Mouse (Mus musculus) naive thymus-derived CD4-positive, alpha-beta T cell, adult 2 months (primary cell): ENCODE results near the gene Ackr2.

Experiments used
- DNase-seq: peaks from one replicate; pipeline ENCODE4 v3.0.0-alpha.2; 2011; ENCODE audit warnings: low read depth

The Ackr2 gene

DNA sequence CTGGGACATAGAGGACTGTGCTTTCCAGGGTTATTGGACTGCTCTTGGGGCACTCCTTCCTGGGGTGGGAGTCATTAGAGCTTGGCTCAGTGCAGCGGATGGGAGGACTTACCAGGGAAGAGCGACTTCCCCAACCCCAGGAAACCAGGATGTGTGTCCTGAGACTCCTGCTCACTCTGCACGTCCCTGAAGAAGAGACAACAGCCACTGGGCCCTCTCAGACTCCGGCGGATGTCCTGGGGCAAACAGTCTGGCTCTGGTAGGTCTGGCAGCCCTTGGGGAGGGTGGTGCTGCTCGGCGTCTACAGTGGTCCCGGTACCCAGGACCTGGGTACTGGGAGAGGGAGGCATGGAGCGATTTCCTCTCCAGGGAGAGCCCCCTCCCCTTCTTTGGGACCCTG lies at the start of gene Ackr2:
Gene Ackr2, plus strand, starts transcription at position 111 of the 400 bp plus-strand sequence.
- DNase-seq = no peak

DNA sequence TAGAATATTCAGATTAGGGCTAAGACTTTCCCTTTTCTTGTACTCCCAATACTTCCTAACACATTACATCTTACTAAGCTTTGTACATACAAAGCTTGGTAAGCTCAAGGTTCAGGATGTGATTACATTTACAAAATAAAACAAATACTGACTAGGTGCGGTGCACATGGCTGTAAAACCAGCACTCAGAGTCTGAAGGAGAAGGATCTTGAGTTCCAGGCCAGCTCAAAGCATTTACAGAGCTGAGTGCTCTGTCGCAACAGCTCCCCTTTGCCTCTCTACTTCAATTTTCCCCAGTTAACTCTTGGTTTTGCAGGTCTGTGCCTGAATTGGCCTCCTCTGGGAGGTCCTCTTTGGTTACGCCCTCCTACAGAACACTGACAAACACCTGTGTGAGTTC lies 43.9 kb upstream of the Ackr2 start:
- DNase-seq = no peak

DNA sequence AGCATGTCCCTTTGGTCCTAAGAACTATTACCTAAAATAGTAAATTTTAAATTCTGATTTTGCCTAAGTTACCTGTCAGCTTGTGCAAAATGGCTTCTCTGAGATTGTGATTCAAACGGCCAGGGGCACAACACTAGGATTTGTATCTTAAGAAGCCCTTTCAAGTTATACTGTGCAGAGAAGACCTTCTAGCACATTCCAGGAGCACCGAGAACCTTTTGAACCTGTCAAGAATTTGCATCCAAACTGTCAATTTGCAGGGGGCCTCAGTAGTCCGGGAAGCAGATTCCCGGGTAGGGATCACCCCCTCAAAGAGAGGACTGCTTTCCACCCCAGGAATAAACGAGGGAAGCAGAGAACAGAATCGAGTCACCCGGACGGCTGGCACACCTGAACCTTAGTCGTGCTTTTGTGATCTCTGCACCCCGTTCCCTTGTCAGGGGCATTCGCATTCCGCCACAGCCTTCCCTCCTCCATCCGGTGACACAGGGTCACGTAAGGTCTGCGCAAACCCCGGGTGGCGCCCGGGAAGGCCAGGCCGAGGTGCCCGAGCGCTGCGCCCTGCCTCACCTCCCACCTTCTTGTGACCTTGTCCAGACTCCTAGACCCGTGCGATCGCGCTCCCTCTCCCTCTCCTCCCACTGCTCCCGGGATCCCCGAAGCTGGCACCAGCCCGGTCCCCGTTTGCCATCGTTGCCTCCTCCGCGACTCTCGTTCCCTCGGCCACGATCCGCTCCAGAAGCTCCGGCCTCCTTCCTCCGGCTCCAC lies 41.3 kb upstream of the Ackr2 start:
- peak; percentile 72 for DNase-seq

DNA sequence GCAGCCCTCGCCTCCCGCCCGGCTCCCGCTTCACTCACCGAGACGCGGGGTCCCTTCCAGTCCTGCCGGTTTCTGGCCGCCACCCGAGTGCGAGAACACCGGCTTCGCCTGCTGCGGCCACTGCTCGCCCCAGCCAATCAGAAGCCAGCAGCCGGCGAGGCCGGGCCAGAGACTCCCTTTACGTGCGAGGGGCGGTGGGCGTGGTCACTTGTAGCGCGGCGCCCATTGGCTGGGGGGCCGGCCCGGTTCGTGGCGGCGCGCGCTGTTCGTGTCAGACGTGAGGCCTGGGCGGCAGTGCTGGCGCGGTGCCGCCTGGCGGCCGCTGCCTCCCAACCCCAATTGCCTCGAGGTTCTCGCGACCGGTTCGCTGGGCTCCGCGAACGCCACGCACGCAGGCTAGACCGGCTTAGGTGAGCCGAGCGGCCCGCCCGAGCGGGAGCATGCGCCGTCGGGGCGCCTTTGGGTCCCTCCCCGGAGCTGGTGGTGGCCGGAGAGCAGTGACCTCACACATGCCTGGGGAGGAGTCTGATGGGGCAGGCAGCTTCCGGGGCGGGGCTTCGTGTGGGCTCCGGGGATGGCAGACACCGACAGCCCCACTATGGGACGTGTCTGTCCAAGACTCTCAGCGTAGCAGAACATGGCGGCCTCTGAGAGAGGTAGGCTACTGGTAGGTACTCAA lies 40.5 kb upstream of the Ackr2 start:
- peak; percentile 97 for DNase-seq

DNA sequence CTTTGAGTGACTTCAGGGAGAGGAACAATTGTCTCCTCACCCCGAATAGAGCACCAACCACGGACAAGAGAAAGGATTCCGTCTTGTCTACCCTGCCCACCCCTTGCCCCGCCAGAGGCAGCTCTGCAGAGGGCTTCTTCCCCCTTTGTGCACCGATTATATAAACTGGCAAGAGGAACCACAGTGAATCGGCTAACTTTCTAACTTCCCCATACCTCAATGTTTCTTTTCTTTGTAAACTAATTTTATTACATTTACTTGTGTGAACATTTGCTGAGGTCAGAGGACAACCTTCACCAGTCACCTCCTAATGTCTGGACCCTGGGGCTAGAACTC lies 40.0 kb upstream of the Ackr2 start, which contains the start of gene Higd1a:
Gene Higd1a, minus strand, starts transcription at position 210 of the 336 bp plus-strand sequence.
- no peak for DNase-seq

DNA sequence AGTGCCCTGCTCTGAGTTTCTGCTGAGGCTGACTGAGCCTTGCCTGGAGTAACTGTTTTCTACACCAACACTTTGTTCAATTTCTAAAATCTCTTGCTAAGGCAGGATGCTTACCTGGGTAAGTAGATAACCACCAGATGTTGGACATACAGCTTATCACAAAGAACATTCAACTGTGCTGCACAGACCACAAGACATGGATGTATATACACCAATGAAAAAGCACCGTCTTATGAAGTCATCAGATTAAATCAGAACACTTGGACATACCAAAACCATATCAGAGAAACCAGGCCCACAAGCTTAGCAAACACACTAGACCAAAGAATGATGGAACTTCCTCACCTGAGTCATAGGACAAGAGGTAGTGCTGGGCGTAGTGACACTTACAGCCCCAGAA lies 38.8 kb upstream of the Ackr2 start:
- no peak for DNase-seq

DNA sequence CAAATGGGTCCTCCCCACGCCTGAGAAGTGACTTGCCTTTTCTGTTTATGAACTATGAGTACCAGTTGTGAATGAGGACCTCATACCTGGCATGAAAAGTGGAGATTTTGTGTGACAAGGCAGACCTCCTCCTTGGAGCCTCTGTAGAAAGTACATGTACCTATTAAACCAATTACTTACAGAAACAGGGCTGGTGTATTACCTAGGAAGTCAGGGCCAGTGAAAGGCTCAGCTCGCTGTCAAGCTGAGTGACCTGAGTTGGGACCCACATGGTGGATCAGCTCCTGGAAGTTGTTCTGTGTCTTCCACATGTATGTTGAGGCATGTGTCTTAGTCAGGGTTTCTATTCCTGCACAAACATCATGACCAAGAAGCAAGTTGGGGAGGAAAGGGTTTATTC lies 37.2 kb upstream of the Ackr2 start:
- DNase-seq = no peak

DNA sequence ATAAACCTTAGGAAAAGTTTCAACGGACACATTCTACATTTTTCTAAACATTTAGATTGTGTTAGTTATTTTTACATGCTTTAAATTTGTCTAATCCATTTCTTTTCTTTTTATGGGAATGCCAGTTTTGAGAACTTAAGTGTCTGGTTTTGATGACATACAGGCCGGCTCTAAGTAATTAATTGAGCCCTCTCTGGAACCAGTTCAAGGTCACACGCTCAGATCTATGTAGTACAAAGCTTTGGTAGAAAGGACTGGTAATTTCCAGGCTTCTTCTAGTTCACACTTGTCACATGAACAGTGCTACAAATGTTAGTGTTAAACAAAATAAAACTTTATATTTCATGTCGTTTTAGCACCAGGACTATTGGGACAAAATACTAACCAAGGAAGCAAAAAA lies 33.3 kb upstream of the Ackr2 start:
- no peak for DNase-seq

DNA sequence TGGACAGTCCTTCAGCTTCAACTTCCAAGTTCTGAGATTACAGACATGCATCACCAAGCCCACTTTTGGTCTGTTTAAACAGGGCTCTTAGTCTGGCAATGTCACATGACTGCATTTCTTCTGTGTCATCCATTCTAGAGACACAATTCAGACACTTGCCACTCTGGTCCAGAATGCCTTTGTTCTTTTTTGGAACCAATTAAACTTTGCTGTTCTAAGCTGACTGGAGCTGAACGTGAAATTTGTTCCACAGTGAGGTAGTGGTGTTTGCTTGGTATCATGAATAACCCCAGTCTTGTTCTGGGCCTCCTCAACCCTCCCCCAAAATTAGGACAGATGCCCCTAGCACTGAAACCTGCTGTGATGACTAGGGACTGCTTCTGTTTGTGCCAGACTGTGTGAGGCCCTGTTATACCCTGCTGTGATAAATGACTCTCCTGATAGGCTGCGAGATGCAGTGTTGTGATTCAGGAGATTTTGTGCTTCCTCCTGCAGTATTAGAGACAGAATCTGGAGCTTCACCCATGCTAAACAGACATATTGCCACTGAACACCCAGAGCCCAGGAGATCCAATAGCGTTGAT lies 32.6 kb upstream of the Ackr2 start:
- DNase-seq = no peak

DNA sequence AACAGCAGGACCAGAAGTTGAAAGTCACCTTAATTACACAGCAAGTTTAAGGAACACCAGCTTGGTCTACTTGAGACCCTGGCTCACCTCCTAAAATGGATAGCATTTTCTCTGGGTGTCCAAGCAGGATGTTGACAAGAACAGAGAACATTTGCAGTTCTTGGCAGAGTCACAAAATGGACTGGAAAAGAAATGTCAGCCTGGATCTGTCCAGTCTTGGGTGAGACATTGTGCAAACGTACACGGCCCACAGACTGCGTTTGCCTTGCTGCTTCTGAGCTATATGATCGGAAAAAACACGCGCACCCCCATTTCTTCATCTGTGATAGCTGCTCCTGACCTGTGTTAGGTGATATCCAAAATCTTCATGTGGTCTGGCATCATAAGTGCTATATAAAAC lies 30.5 kb upstream of the Ackr2 start:
- DNase-seq = no peak

DNA sequence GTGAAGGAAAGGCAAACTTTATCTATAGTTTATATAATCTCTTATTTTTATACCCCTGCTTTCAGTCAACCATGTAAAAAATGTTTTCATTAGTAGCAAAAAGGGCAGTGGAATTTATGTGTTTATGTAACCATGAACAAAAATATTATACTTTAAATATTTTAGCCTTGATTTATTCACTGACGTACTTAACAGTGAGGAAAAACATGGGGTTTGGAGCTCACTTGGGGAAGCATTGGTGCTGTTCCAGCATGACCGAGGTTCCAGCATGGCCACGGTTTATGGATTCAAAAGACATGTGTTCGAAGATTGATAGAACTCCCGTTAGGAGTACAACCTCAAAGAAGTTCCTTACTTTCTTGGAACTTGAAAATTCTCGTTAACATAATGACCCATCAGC lies 29.9 kb upstream of the Ackr2 start:
- no peak for DNase-seq

DNA sequence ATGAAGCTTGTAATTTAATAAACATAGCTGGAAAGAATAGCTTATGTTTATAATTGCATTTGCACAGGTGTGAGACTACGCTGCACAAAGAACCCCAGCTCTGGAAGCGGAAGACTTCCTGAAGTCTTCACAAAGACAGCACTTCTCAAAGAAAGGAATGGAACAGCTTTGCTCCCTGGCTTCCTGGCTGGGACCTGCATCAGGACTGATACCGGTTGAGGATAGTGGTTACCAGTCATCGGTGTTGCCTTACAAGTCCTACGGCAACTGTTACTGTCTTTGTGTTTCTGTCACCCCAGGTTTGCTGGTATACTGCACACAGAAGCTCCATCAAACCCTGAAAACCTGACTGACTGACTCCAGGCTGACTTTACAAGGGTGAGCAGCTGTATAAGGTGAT lies 28.7 kb upstream of the Ackr2 start:
- DNase-seq = no peak

DNA sequence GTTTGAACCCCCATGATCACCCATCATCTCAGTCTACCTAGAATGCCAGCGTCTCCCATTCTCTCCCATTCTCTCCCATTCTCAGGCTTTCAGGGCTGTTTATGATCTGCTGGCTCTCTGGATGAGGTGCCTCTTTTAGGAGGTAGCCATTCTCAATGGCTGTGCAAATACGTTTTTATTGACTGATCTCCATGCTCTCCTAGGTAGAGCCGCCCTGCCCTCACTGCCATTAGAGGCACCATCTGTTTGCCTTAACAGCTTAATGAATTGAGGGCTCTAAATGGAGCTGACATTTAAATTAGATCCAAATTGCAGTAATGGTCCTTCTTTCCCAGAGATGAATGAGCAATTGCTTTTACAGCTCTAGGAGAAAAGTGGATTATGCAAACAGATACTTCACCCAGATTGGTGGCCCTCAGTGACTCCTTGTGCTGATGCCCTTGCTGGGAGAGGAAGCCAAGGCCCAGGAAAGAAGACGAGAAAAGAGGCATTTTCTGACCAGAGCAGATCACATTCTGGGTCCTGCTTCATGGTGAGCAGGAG lies 28.1 kb upstream of the Ackr2 start:
- no peak for DNase-seq

DNA sequence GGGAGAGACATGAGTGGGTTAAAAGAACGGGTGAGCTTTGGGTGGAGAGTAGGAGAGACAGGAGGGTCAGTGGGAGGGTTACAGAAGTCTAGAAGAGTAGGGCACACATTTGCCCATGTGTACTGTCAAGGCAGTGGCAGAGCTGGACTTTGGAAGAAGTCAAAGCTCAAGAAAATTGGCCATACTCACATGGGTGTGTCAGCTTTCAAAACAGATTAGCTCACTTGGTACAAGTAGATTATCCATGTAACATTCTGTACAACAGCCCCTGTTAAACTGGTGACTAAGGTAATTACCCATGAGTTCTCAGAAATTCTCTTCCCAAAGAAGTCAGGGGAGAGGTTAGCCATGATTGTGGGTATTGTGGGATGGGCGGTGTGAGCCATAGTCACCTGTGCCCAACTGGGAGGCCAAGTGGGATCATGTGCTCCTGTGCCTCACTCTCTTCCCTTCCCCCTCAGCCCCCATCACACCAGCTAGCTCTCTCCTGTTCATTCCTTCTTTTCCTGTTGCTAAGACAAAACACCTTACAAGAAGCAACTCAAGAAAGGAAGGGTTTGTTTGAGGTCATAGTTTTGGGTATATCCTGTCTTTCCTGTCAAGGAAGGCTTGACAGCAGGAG lies 26.0 kb upstream of the Ackr2 start:
- no peak for DNase-seq

DNA sequence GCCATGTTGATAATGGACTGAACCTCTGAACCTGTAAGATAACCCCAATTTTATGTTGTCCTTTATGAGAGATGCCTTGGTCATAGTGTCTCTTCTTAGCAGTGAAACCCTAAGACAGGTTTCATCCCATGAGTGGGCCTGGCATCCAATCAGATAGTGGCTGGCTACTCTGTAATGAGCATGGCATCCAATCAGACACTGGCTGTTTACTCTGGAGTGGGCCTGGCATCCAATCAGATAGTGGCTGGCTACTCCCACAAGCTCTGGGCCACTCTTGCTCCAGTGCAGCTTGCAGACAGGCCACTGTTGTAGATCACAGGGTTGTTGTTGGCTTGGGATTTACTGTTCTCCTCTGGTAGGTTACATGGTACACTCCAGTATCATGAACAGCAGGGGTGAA lies 24.6 kb upstream of the Ackr2 start:
- DNase-seq = no peak

DNA sequence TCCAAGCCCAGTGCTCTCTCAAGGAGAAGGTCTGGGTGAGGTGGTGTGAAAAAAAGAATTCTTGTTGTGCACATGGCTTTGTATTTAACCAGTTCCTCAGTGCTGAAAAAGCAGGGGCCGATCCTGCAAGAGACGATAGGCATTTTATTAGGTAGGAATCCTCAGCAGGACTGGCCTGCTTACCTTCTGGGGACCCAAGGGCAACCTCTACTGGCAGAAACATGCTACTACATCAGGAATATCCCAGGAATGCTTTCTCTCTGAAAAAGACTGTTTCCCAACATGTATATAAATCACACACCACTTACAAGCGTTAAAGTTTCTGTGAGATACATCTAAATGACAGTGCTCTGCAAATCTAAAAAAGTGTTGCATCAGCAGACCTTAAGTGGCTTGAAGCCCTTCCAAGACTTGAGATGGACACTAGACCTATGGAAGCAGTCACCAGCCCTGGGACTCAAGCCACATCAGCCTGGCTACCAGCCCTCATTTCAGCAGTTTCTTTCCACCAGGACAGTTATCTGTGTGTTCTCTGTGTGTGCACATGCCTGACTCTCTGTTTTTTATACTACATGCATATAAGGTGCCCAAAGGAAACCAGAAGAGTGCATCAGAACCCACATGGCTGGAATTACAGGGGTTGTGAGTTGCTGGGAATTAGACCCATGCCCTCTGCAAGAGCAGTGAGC lies 21.0 kb upstream of the Ackr2 start:
- peak; percentile 35 for DNase-seq

DNA sequence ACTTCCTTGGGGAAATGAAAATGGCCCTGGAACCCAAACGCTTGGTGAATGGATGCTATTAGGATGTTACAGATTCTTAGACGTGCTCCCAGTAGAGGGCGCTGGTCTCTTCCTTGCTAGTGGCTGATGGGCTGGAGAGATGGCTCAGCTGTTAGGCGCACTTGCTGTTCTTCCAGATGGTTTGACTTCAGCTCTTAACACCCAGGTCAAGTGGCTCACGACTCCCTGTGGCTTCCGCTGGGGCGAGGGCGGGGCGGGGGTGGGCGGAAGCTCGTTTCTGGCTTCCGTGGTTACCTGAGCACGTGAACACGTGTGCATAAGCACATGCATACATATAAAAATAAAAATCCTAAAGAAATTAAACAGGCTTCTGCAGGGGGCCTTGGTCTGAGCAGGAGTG lies 17.3 kb upstream of the Ackr2 start:
- peak; percentile 64 for DNase-seq

DNA sequence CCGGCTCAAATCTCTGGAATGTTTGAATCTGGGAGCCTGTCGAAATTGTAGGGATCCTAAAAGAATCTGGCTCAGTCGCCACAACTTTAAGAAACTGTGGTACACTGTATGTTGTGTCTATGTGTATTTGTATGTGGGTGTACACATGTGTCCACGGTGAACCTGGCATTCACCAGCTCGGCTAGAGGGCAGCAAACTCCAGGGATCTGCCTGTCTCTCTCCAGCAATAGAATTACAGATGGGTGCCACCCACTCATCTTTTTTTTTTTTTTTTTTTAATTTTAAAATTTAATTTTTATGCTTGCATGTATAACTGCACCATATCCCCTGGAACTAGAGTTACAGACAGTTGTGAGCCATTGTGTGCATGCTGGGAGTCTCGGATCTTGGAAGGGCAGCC lies 16.9 kb upstream of the Ackr2 start:
- DNase-seq = no peak

DNA sequence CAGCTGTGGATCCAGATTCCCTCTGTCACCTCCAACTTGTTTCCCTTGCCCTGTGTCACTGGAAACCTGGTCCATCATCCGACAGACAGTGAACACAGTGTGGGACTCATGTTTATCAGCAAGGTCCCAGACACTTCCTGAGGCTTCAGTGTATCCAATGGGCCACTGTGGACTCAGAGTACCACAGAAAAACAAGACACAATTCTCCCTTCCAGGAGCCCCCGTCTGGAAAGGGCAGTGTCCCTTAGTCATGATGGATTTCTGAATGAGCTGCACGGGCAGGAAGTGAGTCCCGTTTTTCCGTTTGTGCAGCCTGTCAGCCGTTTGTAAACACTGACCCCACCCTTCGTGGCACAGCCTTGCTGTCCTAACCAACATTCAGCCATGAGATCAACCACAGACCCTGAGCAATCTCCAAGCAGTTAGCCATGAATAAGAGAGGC lies 16.1 kb upstream of the Ackr2 start:
- DNase-seq = no peak

DNA sequence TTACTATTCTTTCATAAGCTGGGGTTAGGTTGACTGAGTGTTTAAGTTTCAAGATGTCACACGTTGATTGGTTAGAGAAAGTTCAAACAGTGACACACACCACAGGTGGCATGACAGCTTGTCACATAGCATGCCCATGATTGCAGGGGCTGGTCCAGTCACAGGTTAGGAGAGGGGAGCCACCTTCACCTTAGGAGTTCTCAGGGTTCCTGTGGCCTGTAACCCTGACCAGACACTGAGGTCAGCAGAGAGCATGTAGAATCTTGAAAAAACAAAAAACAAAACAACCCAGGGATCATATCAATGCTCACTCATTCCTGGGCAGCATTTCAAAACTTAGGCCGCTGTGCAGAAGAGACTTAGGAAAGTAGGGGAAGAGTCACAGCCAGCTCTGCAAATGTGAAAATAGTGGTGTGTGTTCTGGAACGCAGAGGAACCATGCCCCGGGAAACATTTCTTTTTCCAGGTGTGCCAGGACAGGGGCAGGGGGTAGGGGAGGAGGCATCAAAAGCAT lies 8.2 kb upstream of the Ackr2 start:
- no peak for DNase-seq

DNA sequence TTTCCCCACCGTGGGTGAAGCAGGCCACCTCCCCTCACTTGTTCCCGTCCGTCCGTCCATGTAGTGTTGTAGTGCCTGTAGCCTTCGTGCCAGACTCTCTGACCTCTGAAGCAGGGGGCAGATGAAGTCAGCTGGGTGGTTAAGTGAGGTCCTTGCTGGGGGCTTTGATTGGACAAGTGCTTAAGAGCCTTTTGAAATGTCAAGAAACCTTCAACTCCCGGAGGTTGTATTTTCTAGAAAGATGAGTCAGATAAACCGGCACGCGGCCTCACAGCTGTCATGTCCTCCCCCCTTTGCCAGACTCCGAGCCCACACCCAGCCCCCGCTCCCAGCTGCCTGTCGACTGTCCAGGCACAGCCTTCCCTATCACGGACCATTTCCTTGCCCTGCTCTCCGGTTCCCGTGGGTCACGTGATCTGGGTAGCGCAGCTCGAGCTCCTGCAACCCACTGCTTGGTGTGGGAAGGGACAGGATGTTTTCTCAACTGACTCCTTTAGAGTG lies 7.7 kb upstream of the Ackr2 start:
- DNase-seq = peak; percentile 55

DNA sequence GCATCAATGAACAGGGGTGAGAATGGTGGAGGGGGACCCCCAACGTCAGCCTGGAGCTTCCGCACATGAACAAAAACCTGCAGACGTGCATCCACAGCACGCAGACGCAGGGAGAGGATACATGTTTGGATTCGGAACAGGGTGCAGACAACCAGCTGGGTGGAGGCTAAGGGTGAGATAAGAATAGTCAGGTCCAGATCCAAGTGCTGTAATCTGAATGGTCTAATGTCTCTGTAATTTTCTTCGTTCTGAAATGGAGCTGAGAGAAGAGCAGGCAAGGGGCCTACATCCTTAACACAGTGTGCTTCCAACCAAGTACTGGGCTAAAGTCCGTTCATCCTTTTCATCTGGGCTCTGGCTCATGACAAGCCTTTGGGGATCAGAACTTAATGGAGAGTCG lies 6.9 kb upstream of the Ackr2 start:
- no peak for DNase-seq
